Mouse (Mus musculus): ENCODE data around the gene Bdkrb2.

DNA sequence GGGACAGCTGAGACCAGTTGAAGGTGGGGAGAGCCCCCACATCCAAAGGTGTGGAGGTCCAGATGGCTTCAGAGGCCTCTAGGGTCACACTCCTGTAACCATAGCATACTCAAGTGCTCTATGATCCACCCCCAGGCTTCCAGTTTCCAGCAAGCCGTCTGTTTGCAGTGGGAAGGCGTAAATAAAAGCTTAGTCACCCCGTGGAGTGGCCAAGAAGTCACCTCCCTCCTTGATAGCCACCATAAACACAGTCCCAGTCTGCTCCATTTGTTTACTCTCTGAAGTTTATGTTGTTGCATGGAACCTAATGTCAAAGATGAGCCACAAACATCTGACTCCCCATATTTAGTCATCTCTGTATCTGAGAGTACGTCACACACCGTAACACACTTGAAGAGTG, 25.9 kb upstream of the Bdkrb2 start:
- TF ChIP-seq EP300 (IDR thresholded peaks at IDR 0.05; ENCODE audit: low read depth) = no peak
- TF ChIP-seq CTCF (IDR thresholded peaks at IDR 0.05; ENCODE audit: low read depth) = no peak

All from heart, postnatal 0 days (tissue).